Mouse (Mus musculus): ENCODE results near the gene Nsun2. TPM values are rescaled to one million over a fixed set of nuclear protein-coding genes. Genes with fewer than 3 reads are reported as not detected.
"Not testable (repeated sequence)": the region's sequence is repeated elsewhere in the genome, so short reads cannot be mapped to it uniquely, and the experiment has no call there.

Nsun2 gene
- polyA plus RNA-seq, 1 experiment from 2014 or later: 98.7 TPM

GRCm38 (mm10) chr13:69616716-69617115, 83.2 kb downstream of the Nsun2 start:
- no peak for DNase-seq (ENCODE audit: low spot score)
- no peak overlapping the region for H3K4me3 ChIP-seq
- no peak overlapping the region for H3K27ac ChIP-seq
- no peaks in the 10 kb centered on the region for H3K9me3 ChIP-seq
- WGBS: 91% methylated on average over 6 of the region's 6 CpGs
- H3K36me3 ChIP-seq: peaks cover 85% of the 10 kb centered on the region
- peaks cover 10% of the 10 kb centered on the region for H3K4me1 ChIP-seq (replicated peaks)
- no peaks in the 10 kb centered on the region for H3K27me3 ChIP-seq (ENCODE audit: insufficient read depth, poor library complexity, severe bottlenecking)

- Histone ChIP-seq H3K27ac (no peak overlapping the region), H3K9me3 (no peaks in the 10 kb centered on the region), H3K27me3 (ENCODE audit: insufficient read depth, poor library complexity, severe bottlenecking) (no peaks in the 10 kb centered on the region), H3K4me3 (no peak overlapping the region), H3K4me1 (replicated peaks) (no peaks in the 10 kb centered on the region), H3K36me3 (peaks cover 100% of the 10 kb centered on the region)
- DNase-seq (ENCODE audit: low spot score): no peak
- WGBS: 89% methylated on average over 5 of the region's 5 CpGs
These were observed 90.3 kb downstream of the Nsun2 start for GRCm38 (mm10) chr13:69623843-69624242.

- Histone ChIP-seq H3K27me3 (ENCODE audit: insufficient read depth, poor library complexity, severe bottlenecking) (no peaks in the 10 kb centered on the region), H3K4me3 (no peak overlapping the region), H3K4me1 (replicated peaks) (no peaks in the 10 kb centered on the region), H3K9me3 (no peaks in the 10 kb centered on the region), H3K27ac (no peak overlapping the region), H3K36me3 (peaks cover 100% of the 10 kb centered on the region)
- 92% methylated on average over 3 of the region's 3 CpGs for WGBS
- no peak for DNase-seq (ENCODE audit: low spot score)
These were observed 91.0 kb downstream of the Nsun2 start for GRCm38 (mm10) chr13:69624510-69624909.

- 97% methylated on average over 3 of the region's 3 CpGs for WGBS
- no peaks in the 10 kb centered on the region for H3K27me3 ChIP-seq (ENCODE audit: insufficient read depth, poor library complexity, severe bottlenecking)
- H3K27ac ChIP-seq: no peak overlapping the region
- peaks cover 100% of the 10 kb centered on the region for H3K36me3 ChIP-seq
- no peak for DNase-seq (ENCODE audit: low spot score)
- no peak overlapping the region for H3K4me3 ChIP-seq
- no peaks in the 10 kb centered on the region for H3K4me1 ChIP-seq (replicated peaks)
- H3K9me3 ChIP-seq: no peaks in the 10 kb centered on the region
These were observed 94.4 kb downstream of the Nsun2 start for GRCm38 (mm10) chr13:69627941-69628340.

GRCm38 (mm10) chr13:69630576-69630975, 97.0 kb downstream of the Nsun2 start:
- Histone ChIP-seq H3K27me3 (ENCODE audit: insufficient read depth, poor library complexity, severe bottlenecking) (no peaks in the 10 kb centered on the region), H3K4me3 (no peak overlapping the region), H3K27ac (no peak overlapping the region), H3K36me3 (peaks cover 100% of the 10 kb centered on the region), H3K9me3 (no peaks in the 10 kb centered on the region), H3K4me1 (replicated peaks) (no peaks in the 10 kb centered on the region)
- DNase-seq (ENCODE audit: low spot score): no peak
- 81% methylated on average over 8 of the region's 8 CpGs for WGBS

GRCm38 (mm10) chr13:69631111-69631510, 97.6 kb downstream of the Nsun2 start:
- Histone ChIP-seq H3K4me1 (replicated peaks) (no peaks in the 10 kb centered on the region), H3K36me3 (peaks cover 100% of the 10 kb centered on the region), H3K27me3 (ENCODE audit: insufficient read depth, poor library complexity, severe bottlenecking) (no peaks in the 10 kb centered on the region), H3K4me3 (no peak overlapping the region), H3K9me3 (no peaks in the 10 kb centered on the region), H3K27ac (no peak overlapping the region)
- no peak for DNase-seq (ENCODE audit: low spot score)
- 96% methylated on average over 3 of the region's 3 CpGs for WGBS

GRCm38 (mm10) chr13:69631659-69632058, 98.1 kb downstream of the Nsun2 start:
- 88% methylated on average over 4 of the region's 4 CpGs for WGBS

GRCm38 (mm10) chr13:69633551-69633950, 100.0 kb downstream of the Nsun2 start:
- Histone ChIP-seq H3K4me3 (no peak overlapping the region), H3K9me3 (no peaks in the 10 kb centered on the region), H3K36me3 (peaks cover 100% of the 10 kb centered on the region), H3K4me1 (replicated peaks) (no peaks in the 10 kb centered on the region), H3K27me3 (ENCODE audit: insufficient read depth, poor library complexity, severe bottlenecking) (no peaks in the 10 kb centered on the region), H3K27ac (no peak overlapping the region)
- no peak for DNase-seq (ENCODE audit: low spot score)
- WGBS: 97% methylated on average over 9 of the region's 9 CpGs

More at GRCm38 (mm10) chr13:69631659-69632058, 98.1 kb downstream of the Nsun2 start:
- Histone ChIP-seq H3K4me1 (replicated peaks) (no peaks in the 10 kb centered on the region), H3K4me3 (no peak overlapping the region), H3K9me3 (no peaks in the 10 kb centered on the region), H3K27me3 (ENCODE audit: insufficient read depth, poor library complexity, severe bottlenecking) (no peaks in the 10 kb centered on the region), H3K36me3 (peaks cover 100% of the 10 kb centered on the region), H3K27ac (no peak overlapping the region)
- no peak for DNase-seq (ENCODE audit: low spot score)

- H3K4me1 ChIP-seq (replicated peaks): no peaks in the 10 kb centered on the region
- H3K36me3 ChIP-seq: peaks cover 100% of the 10 kb centered on the region
- H3K27me3 ChIP-seq (ENCODE audit: insufficient read depth, poor library complexity, severe bottlenecking): no peaks in the 10 kb centered on the region
- no peaks in the 10 kb centered on the region for H3K9me3 ChIP-seq
- H3K27ac ChIP-seq: no peak overlapping the region
- DNase-seq (ENCODE audit: low spot score): no peak
- no peak overlapping the region for H3K4me3 ChIP-seq
- 97% methylated on average over 2 of the region's 2 CpGs for WGBS
These were observed 100.4 kb downstream of the Nsun2 start for GRCm38 (mm10) chr13:69633988-69634387.

GRCm38 (mm10) chr13:69635836-69636235, 102.3 kb downstream of the Nsun2 start:
- 93% methylated on average over 7 of the region's 7 CpGs for WGBS
- H3K4me1 ChIP-seq (replicated peaks); DNase-seq (ENCODE audit: low spot score); H3K27ac ChIP-seq; H3K4me3 ChIP-seq; H3K27me3 ChIP-seq (ENCODE audit: insufficient read depth, poor library complexity, severe bottlenecking); H3K9me3 ChIP-seq: not testable (repeated sequence)
- H3K36me3 ChIP-seq: peaks cover 100% of the 10 kb centered on the region

- H3K27me3 ChIP-seq (ENCODE audit: insufficient read depth, poor library complexity, severe bottlenecking): no peaks in the 10 kb centered on the region
- H3K4me3 ChIP-seq: no peak overlapping the region
- DNase-seq (ENCODE audit: low spot score): no peak
- no peak overlapping the region for H3K27ac ChIP-seq
- H3K36me3 ChIP-seq: peaks cover 99% of the 10 kb centered on the region
- H3K9me3 ChIP-seq: no peaks in the 10 kb centered on the region
- no peaks in the 10 kb centered on the region for H3K4me1 ChIP-seq (replicated peaks)
- WGBS: 95% methylated on average over 3 of the region's 3 CpGs
These were observed 102.8 kb downstream of the Nsun2 start for GRCm38 (mm10) chr13:69636375-69636774.

GRCm38 (mm10) chr13:69636816-69637215, 103.3 kb downstream of the Nsun2 start:
- Histone ChIP-seq H3K4me3 (no peak overlapping the region), H3K36me3 (peaks cover 94% of the 10 kb centered on the region), H3K27me3 (ENCODE audit: insufficient read depth, poor library complexity, severe bottlenecking) (no peaks in the 10 kb centered on the region), H3K9me3 (no peaks in the 10 kb centered on the region), H3K4me1 (replicated peaks) (no peaks in the 10 kb centered on the region), H3K27ac (no peak overlapping the region)
- DNase-seq (ENCODE audit: low spot score): no peak
- 94% methylated on average over 6 of the region's 6 CpGs for WGBS

- WGBS: 94% methylated on average over 9 of the region's 9 CpGs
These were observed 104.1 kb downstream of the Nsun2 start for GRCm38 (mm10) chr13:69637657-69638056.

GRCm38 (mm10) chr13:69638108-69638626, 104.6 kb downstream of the Nsun2 start:
- Histone ChIP-seq H3K9me3 (no peaks in the 10 kb centered on the region), H3K27ac (no peak overlapping the region), H3K4me3 (no peak overlapping the region), H3K27me3 (ENCODE audit: insufficient read depth, poor library complexity, severe bottlenecking) (no peaks in the 10 kb centered on the region), H3K4me1 (replicated peaks) (no peaks in the 10 kb centered on the region), H3K36me3 (peaks cover 84% of the 10 kb centered on the region)
- DNase-seq (ENCODE audit: low spot score): no peak
- WGBS: 90% methylated on average over 6 of the region's 6 CpGs

More at GRCm38 (mm10) chr13:69637657-69638056, 104.1 kb downstream of the Nsun2 start:
- no peak overlapping the region for H3K27ac ChIP-seq
- H3K9me3 ChIP-seq: no peaks in the 10 kb centered on the region
- no peaks in the 10 kb centered on the region for H3K4me1 ChIP-seq (replicated peaks)
- no peak for DNase-seq (ENCODE audit: low spot score)
- H3K27me3 ChIP-seq (ENCODE audit: insufficient read depth, poor library complexity, severe bottlenecking): no peaks in the 10 kb centered on the region
- peaks cover 90% of the 10 kb centered on the region for H3K36me3 ChIP-seq
- H3K4me3 ChIP-seq: no peak overlapping the region

All from hindbrain, embryonic 10.5 days (tissue).